Mouse (Mus musculus): ENCODE results near the gene Syndig1.

GRCm38 (mm10) chr2:149971014-149971413 is 142.0 kb downstream of the Syndig1 start:
- TF ChIP-seq CTCF (IDR thresholded peaks at IDR 0.05; ENCODE audit: low read depth), result no peak
- TF ChIP-seq EP300 (IDR thresholded peaks at IDR 0.05; ENCODE audit: low read depth), result no peak
